Mouse (Mus musculus) cerebellum, postnatal 4 days (tissue): Measurements from ENCODE around the gene Smyd3.
A peak's percentile ranks its signal among the peaks of the same experiment; 100 is the strongest.

ENCODE experiments used
- DNase-seq, 2 experiments: peaks; one replicate each; pipeline ENCODE4 v3.0.0; 2022; ENCODE audit warnings: low spot score in 2 of 2, mixed read lengths in 1 of 2

Gene Smyd3

GRCm38 (mm10) chr1:179072406-179072805 is 445.4 kb downstream of the Smyd3 start:
- no peak for DNase-seq

GRCm38 (mm10) chr1:179068990-179069389 is 448.9 kb downstream of the Smyd3 start:
- no peak for DNase-seq

- DNase-seq = no peak
Measured at GRCm38 (mm10) chr1:179065294-179065601, 452.6 kb downstream of the Smyd3 start.

GRCm38 (mm10) chr1:179064601-179065293 is 453.1 kb downstream of the Smyd3 start:
- DNase-seq = no peak

GRCm38 (mm10) chr1:179061759-179062168 is 456.1 kb downstream of the Smyd3 start:
- DNase-seq = peak in 1 of 2 experiments; percentile 65

- no peak for DNase-seq
Measured at GRCm38 (mm10) chr1:179061053-179061452, 456.8 kb downstream of the Smyd3 start.

- no peak for DNase-seq
Measured at GRCm38 (mm10) chr1:179060113-179060955, 457.5 kb downstream of the Smyd3 start.

GRCm38 (mm10) chr1:179059286-179060112 is 458.3 kb downstream of the Smyd3 start:
- DNase-seq = no peak

GRCm38 (mm10) chr1:179058675-179059074 is 459.2 kb downstream of the Smyd3 start:
- DNase-seq = no peak

- DNase-seq = no peak
Measured at GRCm38 (mm10) chr1:179055760-179056159, 462.1 kb downstream of the Smyd3 start.

GRCm38 (mm10) chr1:179054385-179055116 is 463.3 kb downstream of the Smyd3 start:
- DNase-seq = no peak

- no peak for DNase-seq
Measured at GRCm38 (mm10) chr1:179052545-179053180, 465.2 kb downstream of the Smyd3 start.

GRCm38 (mm10) chr1:179047931-179048596 is 469.8 kb downstream of the Smyd3 start:
- no peak for DNase-seq

GRCm38 (mm10) chr1:179045856-179046714 is 471.8 kb downstream of the Smyd3 start:
- no peak for DNase-seq

- no peak for DNase-seq
Measured at GRCm38 (mm10) chr1:179044165-179044564, 473.7 kb downstream of the Smyd3 start.

GRCm38 (mm10) chr1:179043644-179044043 is 474.2 kb downstream of the Smyd3 start:
- DNase-seq = no peak

GRCm38 (mm10) chr1:179041905-179042337 is 475.9 kb downstream of the Smyd3 start:
- DNase-seq = peak in 1 of 2 experiments; percentile 17

- no peak for DNase-seq
Measured at GRCm38 (mm10) chr1:179041231-179041904, 476.5 kb downstream of the Smyd3 start.

GRCm38 (mm10) chr1:179038801-179039200 is 479.0 kb downstream of the Smyd3 start:
- DNase-seq = no peak
